Mouse (Mus musculus) common myeloid progenitor, adult 5-6 weeks (primary cell): ENCODE data around the gene Rsf1. TPM values are rescaled to one million over a fixed set of nuclear protein-coding genes. Genes with fewer than 3 reads are reported as not detected.

Source experiments
- total RNA-seq: library from RNA; stranded (forward); fragments of 200-1000, 187-1606 nt; gene quantifications from 2 replicates; pipeline ENCODE4 v1.2.3, GENCODE M21; 2017

Gene Rsf1
- total RNA-seq, 1 experiment from 2014 or later: 54.9 TPM

Other genes starting within 250 kb of the Rsf1 start
- gene Usp35, start 247.9 kb upstream of the Rsf1 start, total RNA-seq: not detected in 2 replicates
- gene Kctd21, start 247.6 kb upstream of the Rsf1 start, total RNA-seq: 0.09 and 0.78 TPM in 2 replicates
- gene Alg8, start 208.3 kb upstream of the Rsf1 start, total RNA-seq: 36.6 and 45.1 TPM in 2 replicates
- 210 and 280 TPM in 2 replicates for gene Ndufc2, start 179.9 kb upstream of the Rsf1 start, total RNA-seq
- not detected in 2 replicates for gene Thrsp, start 162.2 kb upstream of the Rsf1 start, total RNA-seq
- gene Kctd14, start 128.6 kb upstream of the Rsf1 start, total RNA-seq: 4.9 and 7.2 TPM in 2 replicates
- 54.1 and 58.8 TPM in 2 replicates for gene Ints4, start 98.9 kb upstream of the Rsf1 start, total RNA-seq
- gene Aamdc, start 392 bp upstream of the Rsf1 start, total RNA-seq: 37.2 and 50.3 TPM in 2 replicates
- gene Clns1a, start 116.7 kb downstream of the Rsf1 start, total RNA-seq: 158 and 175 TPM in 2 replicates
- gene Aqp11, start 158.4 kb downstream of the Rsf1 start, total RNA-seq: 5.2 and 14.0 TPM in 2 replicates
- 49.3 and 51.2 TPM in 2 replicates for gene Pak1, start 208.7 kb downstream of the Rsf1 start, total RNA-seq